Mouse (Mus musculus): Measurements from ENCODE around the gene Krt8. TPM values are rescaled to one million over a fixed set of nuclear protein-coding genes. Genes with fewer than 3 reads are reported as not detected.

Krt8 gene
- polyA plus RNA-seq, 1 experiment from 2014 or later, result 27.8 TPM

GRCm38 (mm10) chr15:102034121-102035053 is 30.1 kb upstream of the Krt8 start:
- DNase-seq (ENCODE audit: low spot score), result no peak
- Histone ChIP-seq H3K4me3 (ENCODE audit: low read depth, low read length) (no peak overlapping the region), H3K27me3 (ENCODE audit: control insufficient read depth, insufficient read depth, low read length) (0 out of 2 replicates have a peak, but pooled peaks cover 2% of the 10 kb centered on the region), H3K4me2 (replicated peaks; ENCODE audit: low read depth, low read length) (no peak overlapping the region), H3K36me3 (ENCODE audit: control insufficient read depth, insufficient read depth, low read length) (no peaks in the 10 kb centered on the region), H3K27ac (ENCODE audit: low read depth, low read length) (no peak overlapping the region), H3K9me3 (ENCODE audit: control insufficient read depth, low read length) (no peaks in the 10 kb centered on the region), H3K4me1 (replicated peaks; ENCODE audit: control insufficient read depth, insufficient read depth, low read length) (no peaks in the 10 kb centered on the region), H3K9ac (ENCODE audit: low read depth, low read length) (no peak overlapping the region)
- ATAC-seq (ENCODE audit: low FRiP score), result no peak
- WGBS, result 74% methylated on average over 16 of the region's 16 CpGs

- DNase-seq (ENCODE audit: low spot score) (no peak), ATAC-seq (ENCODE audit: low FRiP score) (no peak)
- no peaks in the 10 kb centered on the region for H3K4me1 ChIP-seq (replicated peaks; ENCODE audit: control insufficient read depth, insufficient read depth, low read length)
- H3K36me3 ChIP-seq (ENCODE audit: control insufficient read depth, insufficient read depth, low read length), result no peaks in the 10 kb centered on the region
- WGBS, result 3% methylated on average over 28 of the region's 28 CpGs
- H3K9me3 ChIP-seq (ENCODE audit: control insufficient read depth, low read length), result no peaks in the 10 kb centered on the region
- H3K9ac ChIP-seq (ENCODE audit: low read depth, low read length), result no peak within 1 kb of the TSS
- H3K4me3 ChIP-seq (ENCODE audit: low read depth, low read length), result 0 out of 2 replicates have a peak within 1 kb of the TSS, but pooled peaks have one; percentile 0
- H3K4me2 ChIP-seq (replicated peaks; ENCODE audit: low read depth, low read length), result peak within 1 kb of the TSS; percentile 22
- H3K27ac ChIP-seq (ENCODE audit: low read depth, low read length), result no peak within 1 kb of the TSS
- H3K27me3 ChIP-seq (ENCODE audit: control insufficient read depth, insufficient read depth, low read length), result peaks cover 26% of the 10 kb centered on the region
Measured at GRCm38 (mm10) chr15:102028040-102028439, 23.8 kb upstream of the Krt8 start, which contains the start of gene Krt18. TSS of gene Krt18 (plus strand) at chr15:102028180.

- H3K4me1 ChIP-seq (replicated peaks; ENCODE audit: control insufficient read depth, insufficient read depth, low read length), result no peaks in the 10 kb centered on the region
- peaks cover 26% of the 10 kb centered on the region for H3K27me3 ChIP-seq (ENCODE audit: control insufficient read depth, insufficient read depth, low read length)
- no peaks in the 10 kb centered on the region for H3K9me3 ChIP-seq (ENCODE audit: control insufficient read depth, low read length)
- 6% methylated on average over 12 of the region's 12 CpGs for WGBS
- no peaks in the 10 kb centered on the region for H3K36me3 ChIP-seq (ENCODE audit: control insufficient read depth, insufficient read depth, low read length)
- no peak for ATAC-seq (ENCODE audit: low FRiP score)
- no peak overlapping the region for H3K27ac ChIP-seq (ENCODE audit: low read depth, low read length)
- no peak overlapping the region for H3K9ac ChIP-seq (ENCODE audit: low read depth, low read length)
- peak; percentile 47 for DNase-seq (ENCODE audit: low spot score)
- H3K4me2 ChIP-seq (replicated peaks; ENCODE audit: low read depth, low read length), result peak overlapping the region; percentile 17; the same call in 1 of the 2 replicates
- no peak overlapping the region for H3K4me3 ChIP-seq (ENCODE audit: low read depth, low read length)
Measured at GRCm38 (mm10) chr15:102026430-102026829, 22.1 kb upstream of the Krt8 start.

GRCm38 (mm10) chr15:102025136-102025872 is 21.0 kb upstream of the Krt8 start:
- Histone ChIP-seq H3K36me3 (ENCODE audit: control insufficient read depth, insufficient read depth, low read length) (no peaks in the 10 kb centered on the region), H3K9me3 (ENCODE audit: control insufficient read depth, low read length) (no peaks in the 10 kb centered on the region), H3K4me3 (ENCODE audit: low read depth, low read length) (no peak overlapping the region), H3K9ac (ENCODE audit: low read depth, low read length) (no peak overlapping the region), H3K27ac (ENCODE audit: low read depth, low read length) (no peak overlapping the region), H3K27me3 (ENCODE audit: control insufficient read depth, insufficient read depth, low read length) (peaks cover 26% of the 10 kb centered on the region), H3K4me1 (replicated peaks; ENCODE audit: control insufficient read depth, insufficient read depth, low read length) (no peaks in the 10 kb centered on the region), H3K4me2 (replicated peaks; ENCODE audit: low read depth, low read length) (no peak overlapping the region)
- DNase-seq (ENCODE audit: low spot score) (peak; percentile 41), ATAC-seq (ENCODE audit: low FRiP score) (no peak)
- WGBS, result 3% methylated on average over 22 of the region's 22 CpGs

GRCm38 (mm10) chr15:102023888-102024287 is 19.6 kb upstream of the Krt8 start:
- DNase-seq (ENCODE audit: low spot score) (no peak), ATAC-seq (ENCODE audit: low FRiP score) (no peak)
- Histone ChIP-seq H3K4me2 (replicated peaks; ENCODE audit: low read depth, low read length) (no peak overlapping the region), H3K9me3 (ENCODE audit: control insufficient read depth, low read length) (no peaks in the 10 kb centered on the region), H3K27ac (ENCODE audit: low read depth, low read length) (no peak overlapping the region), H3K36me3 (ENCODE audit: control insufficient read depth, insufficient read depth, low read length) (no peaks in the 10 kb centered on the region), H3K9ac (ENCODE audit: low read depth, low read length) (no peak overlapping the region), H3K27me3 (ENCODE audit: control insufficient read depth, insufficient read depth, low read length) (peaks cover 24% of the 10 kb centered on the region), H3K4me1 (replicated peaks; ENCODE audit: control insufficient read depth, insufficient read depth, low read length) (no peaks in the 10 kb centered on the region), H3K4me3 (ENCODE audit: low read depth, low read length) (no peak overlapping the region)
- 80% methylated on average over 8 of the region's 8 CpGs for WGBS

- ATAC-seq (ENCODE audit: low FRiP score) (no peak), DNase-seq (ENCODE audit: low spot score) (no peak)
- H3K4me2 ChIP-seq (replicated peaks; ENCODE audit: low read depth, low read length), result no peak overlapping the region
- no peak overlapping the region for H3K9ac ChIP-seq (ENCODE audit: low read depth, low read length)
- 35% methylated on average over 8 of the region's 8 CpGs for WGBS
- no peak overlapping the region for H3K4me3 ChIP-seq (ENCODE audit: low read depth, low read length)
- H3K36me3 ChIP-seq (ENCODE audit: control insufficient read depth, insufficient read depth, low read length), result no peaks in the 10 kb centered on the region
- H3K27me3 ChIP-seq (ENCODE audit: control insufficient read depth, insufficient read depth, low read length), result peaks cover 13% of the 10 kb centered on the region
- H3K27ac ChIP-seq (ENCODE audit: low read depth, low read length), result no peak overlapping the region
- no peaks in the 10 kb centered on the region for H3K9me3 ChIP-seq (ENCODE audit: control insufficient read depth, low read length)
- no peaks in the 10 kb centered on the region for H3K4me1 ChIP-seq (replicated peaks; ENCODE audit: control insufficient read depth, insufficient read depth, low read length)
Measured at GRCm38 (mm10) chr15:102022481-102022880, 18.2 kb upstream of the Krt8 start.

GRCm38 (mm10) chr15:102017918-102018463 is 13.7 kb upstream of the Krt8 start:
- Histone ChIP-seq H3K9me3 (ENCODE audit: control insufficient read depth, low read length) (no peaks in the 10 kb centered on the region), H3K9ac (ENCODE audit: low read depth, low read length) (no peak overlapping the region), H3K27ac (ENCODE audit: low read depth, low read length) (no peak overlapping the region), H3K27me3 (ENCODE audit: control insufficient read depth, insufficient read depth, low read length) (no peaks in the 10 kb centered on the region), H3K4me3 (ENCODE audit: low read depth, low read length) (no peak overlapping the region), H3K4me1 (replicated peaks; ENCODE audit: control insufficient read depth, insufficient read depth, low read length) (peaks cover 3% of the 10 kb centered on the region; the same call in 1 of the 2 replicates), H3K4me2 (replicated peaks; ENCODE audit: low read depth, low read length) (no peak overlapping the region), H3K36me3 (ENCODE audit: control insufficient read depth, insufficient read depth, low read length) (no peaks in the 10 kb centered on the region)
- no peak for ATAC-seq (ENCODE audit: low FRiP score)
- 30% methylated on average over 7 of the region's 7 CpGs for WGBS
- DNase-seq (ENCODE audit: low spot score), result no peak

GRCm38 (mm10) chr15:102016787-102017186 is 12.5 kb upstream of the Krt8 start:
- H3K27ac ChIP-seq (ENCODE audit: low read depth, low read length), result no peak overlapping the region
- no peak overlapping the region for H3K4me3 ChIP-seq (ENCODE audit: low read depth, low read length)
- WGBS, result 22% methylated on average over 7 of the region's 7 CpGs
- DNase-seq (ENCODE audit: low spot score), result no peak
- no peak overlapping the region for H3K9ac ChIP-seq (ENCODE audit: low read depth, low read length)
- H3K9me3 ChIP-seq (ENCODE audit: control insufficient read depth, low read length), result no peaks in the 10 kb centered on the region
- H3K4me2 ChIP-seq (replicated peaks; ENCODE audit: low read depth, low read length), result no peak overlapping the region
- no peaks in the 10 kb centered on the region for H3K27me3 ChIP-seq (ENCODE audit: control insufficient read depth, insufficient read depth, low read length)
- H3K4me1 ChIP-seq (replicated peaks; ENCODE audit: control insufficient read depth, insufficient read depth, low read length), result peaks cover 3% of the 10 kb centered on the region; the same call in 1 of the 2 replicates
- no peak for ATAC-seq (ENCODE audit: low FRiP score)
- H3K36me3 ChIP-seq (ENCODE audit: control insufficient read depth, insufficient read depth, low read length), result no peaks in the 10 kb centered on the region

All from hindbrain, embryonic 11.5 days (tissue).